Mouse (Mus musculus) subcutaneous adipose tissue, adult 2 months (tissue): ENCODE results near the gene Egln1. TPM values are rescaled to one million over a fixed set of nuclear protein-coding genes. Genes with fewer than 3 reads are reported as not detected.

ENCODE experiments used
- polyA plus RNA-seq: library from polyadenylated mRNA; depleted of rRNA; stranded (reverse); fragments of >200 nt; gene quantifications from 2 replicates; pipeline ENCODE4 v1.2.3, GENCODE M21; 2012; ENCODE audit warnings: low replicate concordance; rRNA removed

Gene Egln1
- polyA plus RNA-seq: 39.3 and 47.7 TPM in 2 replicates

GRCm38 (mm10) chr8:124949209-124950068 lies at the start of gene Egln1:
Gene Egln1 (minus strand): TSS chr8:124949324.

DNA sequence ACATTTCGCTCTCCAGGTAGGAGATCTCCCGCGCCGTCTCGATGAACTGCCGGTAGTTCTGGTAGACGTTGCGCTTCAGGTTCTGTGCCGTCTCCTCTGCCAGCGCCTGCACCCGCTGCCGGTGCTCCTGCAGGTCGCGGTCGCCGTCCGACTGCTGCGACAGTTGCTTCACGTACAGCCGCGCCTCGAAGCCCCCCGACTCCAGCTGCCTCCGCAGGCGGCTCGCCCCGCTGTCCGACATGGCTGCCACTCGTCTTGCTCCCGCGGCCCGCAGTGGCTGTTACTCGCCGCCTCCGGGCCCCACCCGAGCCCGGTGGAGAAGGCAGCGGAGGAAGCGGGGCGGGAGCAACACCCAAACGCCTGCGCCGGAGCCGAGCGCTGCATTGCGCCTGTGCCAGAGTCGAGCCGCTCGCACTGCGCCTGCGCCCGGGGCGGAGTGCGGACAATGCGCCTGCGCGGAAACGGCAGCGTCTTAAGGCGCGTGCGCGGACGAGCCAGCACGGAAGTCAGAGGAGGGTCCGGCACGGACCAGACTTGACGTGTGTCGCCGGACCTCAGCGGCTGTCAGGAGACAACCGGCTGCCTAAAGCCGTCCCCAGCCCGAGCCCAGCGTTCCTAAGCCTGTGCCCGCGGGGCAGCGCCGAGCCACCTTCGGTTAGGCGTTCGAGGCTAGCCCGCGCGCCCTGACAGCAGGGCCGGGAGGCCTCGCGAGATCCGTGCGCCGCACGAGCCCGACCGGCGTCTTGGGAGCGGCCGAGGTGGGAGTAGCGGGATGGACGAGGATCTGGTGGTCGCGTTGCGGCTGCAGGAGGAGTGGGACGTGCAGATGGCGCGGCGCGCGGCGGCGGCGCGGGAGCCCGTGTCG lies 51.5 kb downstream of the Egln1 start, which contains the start of the genes Exoc8 and Sprtn:
Exoc8 (minus strand) TSS at position 320 of the 865 bp plus-strand sequence.
Sprtn (plus strand) TSS at position 501 of the 865 bp plus-strand sequence.

DNA sequence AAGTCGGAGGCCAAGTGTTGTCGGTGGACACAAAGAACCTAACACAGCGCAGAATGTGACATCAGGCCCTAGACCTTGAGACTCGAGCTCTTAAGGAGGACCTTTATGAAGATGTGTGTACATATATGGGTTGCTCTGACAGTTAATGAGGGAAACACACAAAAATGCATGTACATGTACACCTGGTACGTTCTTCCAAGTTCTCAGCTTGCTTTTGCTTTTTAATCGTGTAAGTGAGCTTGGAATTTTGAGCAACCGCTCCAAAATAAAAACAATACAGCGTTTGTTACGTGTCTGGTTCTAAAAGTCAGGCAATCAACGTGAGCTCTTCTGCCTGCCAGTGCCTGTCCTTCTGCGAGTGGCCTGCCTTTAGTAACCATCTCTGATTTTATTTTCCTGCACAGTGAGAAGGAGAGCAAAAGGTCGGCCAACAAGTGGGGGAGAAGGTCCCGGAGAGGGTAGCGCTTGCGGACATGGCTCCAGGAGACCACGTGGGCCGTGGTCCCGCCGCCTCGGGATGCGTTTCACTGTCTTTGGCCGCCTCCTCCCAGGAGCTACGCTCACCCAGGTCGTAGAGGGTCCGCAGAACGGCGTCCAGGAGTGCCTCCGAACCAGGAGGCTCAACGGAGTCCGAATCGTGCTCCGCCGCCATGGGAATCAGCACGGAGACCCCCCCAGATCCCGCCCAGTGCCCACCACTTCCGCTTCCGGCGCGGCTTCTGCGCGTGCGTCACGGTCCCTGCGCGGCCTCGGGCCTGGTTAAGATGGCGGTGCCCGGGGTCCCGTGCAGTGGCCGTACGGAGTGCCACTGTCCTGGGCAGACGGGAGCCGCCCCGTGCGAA lies 86.6 kb downstream of the Egln1 start, which contains the start of the genes Gnpat and 2810004N23Rik:
Gnpat (plus strand) TSS at position 713 of the 842 bp plus-strand sequence.
2810004N23Rik (minus strand) TSS at position 800 of the 842 bp plus-strand sequence.

Other genes with a start within 250 kb of the Egln1 start
- 28.4 and 30.8 TPM in 2 replicates for gene Ttc13, start 227.3 kb downstream of the Egln1 start, polyA plus RNA-seq
- gene Arv1, start 227.2 kb downstream of the Egln1 start, polyA plus RNA-seq: 14.3 and 28.4 TPM in 2 replicates
- gene Fam89a, start 197.5 kb downstream of the Egln1 start, polyA plus RNA-seq: 1.5 and 5.4 TPM in 2 replicates
- gene Trim67, start 156.2 kb downstream of the Egln1 start, polyA plus RNA-seq: 0.55 and 3.7 TPM in 2 replicates
- 122 and 226 TPM in 2 replicates for gene Gnpat, start 86.3 kb downstream of the Egln1 start, polyA plus RNA-seq
- gene 2810004N23Rik, start 86.2 kb downstream of the Egln1 start, polyA plus RNA-seq: 9.6 and 18.4 TPM in 2 replicates
- 13.5 and 14.4 TPM in 2 replicates for gene Exoc8, start 51.6 kb downstream of the Egln1 start, polyA plus RNA-seq
- 14.1 and 20.0 TPM in 2 replicates for gene Sprtn, start 51.4 kb downstream of the Egln1 start, polyA plus RNA-seq
- 55.8 and 75.4 TPM in 2 replicates for gene Tsnax, start 63.7 kb upstream of the Egln1 start, polyA plus RNA-seq
- 1.8 TPM in 2 replicates for gene Disc1, start 104.9 kb upstream of the Egln1 start, polyA plus RNA-seq